Mouse (Mus musculus): ENCODE results near the gene Sag. TPM values are rescaled to one million over a fixed set of nuclear protein-coding genes. Genes with fewer than 3 reads are reported as not detected.

Sag gene
- 0.59 and 1.4 TPM in 2 replicates for polyA plus RNA-seq (2012; ENCODE audit: insufficient read depth, insufficient read length, missing spikeins)

DNA sequence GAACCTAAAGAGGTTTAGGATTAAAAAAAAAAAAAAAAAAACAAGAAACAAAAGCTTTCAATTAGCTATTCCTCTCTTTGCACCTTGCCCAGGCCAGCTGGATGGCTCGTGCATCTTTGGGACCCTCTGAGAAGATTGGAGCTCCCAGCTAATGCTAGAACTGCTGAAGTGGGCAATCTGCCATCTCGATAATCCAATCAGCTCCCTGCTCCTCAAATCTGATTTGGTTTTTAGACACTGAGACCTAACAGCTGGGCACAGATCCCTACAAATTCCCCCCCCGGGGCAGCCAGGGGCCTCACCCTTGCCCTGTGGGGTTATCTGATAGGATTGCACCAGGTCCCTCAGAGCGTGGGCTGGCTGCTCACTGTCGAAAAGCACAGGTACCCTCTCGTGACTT lies at the start of gene Sag:
Gene Sag (plus strand): TSS at position 105 of the 400 bp plus-strand sequence.
- Histone ChIP-seq H3K4me1 (ENCODE audit: control insufficient read depth, insufficient read depth, insufficient read length, low read length) (no peaks in the 10 kb centered on the region), H3K4me3 (ENCODE audit: insufficient read depth, low read depth, low read length) (no peak within 1 kb of the TSS), H3K27ac (replicated peaks; ENCODE audit: low read depth, low read length) (no peak within 1 kb of the TSS)

GRCm38 (mm10) chr1:87755641-87756470 lies 47.6 kb upstream of the Sag start, which contains the start of gene Atg16l1:
TSS of gene Atg16l1 (plus strand) at chr1:87755870.
- H3K27ac ChIP-seq (replicated peaks; ENCODE audit: low read depth, low read length) = peak within 1 kb of the TSS; percentile 73
- peaks cover 9% of the 10 kb centered on the region; the same call in 1 of the 2 replicates for H3K4me1 ChIP-seq (ENCODE audit: control insufficient read depth, insufficient read depth, insufficient read length, low read length)
- H3K4me3 ChIP-seq (ENCODE audit: insufficient read depth, low read depth, low read length) = peak within 1 kb of the TSS; percentile 94

GRCm38 (mm10) chr1:87763821-87764220 lies 39.7 kb upstream of the Sag start:
- Histone ChIP-seq H3K27ac (replicated peaks; ENCODE audit: low read depth, low read length) (no peak overlapping the region), H3K4me1 (ENCODE audit: control insufficient read depth, insufficient read depth, insufficient read length, low read length) (no peaks in the 10 kb centered on the region), H3K4me3 (ENCODE audit: insufficient read depth, low read depth, low read length) (no peak overlapping the region)

GRCm38 (mm10) chr1:87765741-87766140 lies 37.7 kb upstream of the Sag start:
- H3K27ac ChIP-seq (replicated peaks; ENCODE audit: low read depth, low read length) = no peak overlapping the region
- no peak overlapping the region for H3K4me3 ChIP-seq (ENCODE audit: insufficient read depth, low read depth, low read length)
- no peaks in the 10 kb centered on the region for H3K4me1 ChIP-seq (ENCODE audit: control insufficient read depth, insufficient read depth, insufficient read length, low read length)

- H3K27ac ChIP-seq (replicated peaks; ENCODE audit: low read depth, low read length) = no peak overlapping the region
- no peak overlapping the region for H3K4me3 ChIP-seq (ENCODE audit: insufficient read depth, low read depth, low read length)
- no peaks in the 10 kb centered on the region for H3K4me1 ChIP-seq (ENCODE audit: control insufficient read depth, insufficient read depth, insufficient read length, low read length)
These were observed 37.2 kb upstream of the Sag start for GRCm38 (mm10) chr1:87766233-87766632.

DNA sequence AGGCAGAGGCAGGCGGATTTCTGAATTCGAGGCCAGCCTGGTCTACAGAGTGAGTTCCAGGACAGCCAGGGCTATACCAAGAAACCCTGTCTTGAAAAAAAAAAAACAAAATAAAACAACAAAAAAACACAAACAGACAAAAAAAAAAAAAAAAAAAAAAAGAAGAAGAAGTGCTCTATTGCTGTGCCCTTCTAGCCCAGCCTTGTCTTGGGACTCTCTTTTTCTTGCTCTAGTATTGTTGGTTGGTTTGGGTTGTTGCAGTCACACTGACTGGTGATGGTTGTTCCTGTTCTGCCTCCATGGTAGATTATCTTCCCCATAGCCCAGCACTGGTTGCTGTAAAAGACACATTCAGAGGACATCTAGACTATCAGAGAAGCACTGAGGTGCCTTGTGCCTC lies 34.2 kb upstream of the Sag start:
- Histone ChIP-seq H3K27ac (replicated peaks; ENCODE audit: low read depth, low read length) (no peak overlapping the region), H3K4me3 (ENCODE audit: insufficient read depth, low read depth, low read length) (no peak overlapping the region), H3K4me1 (ENCODE audit: control insufficient read depth, insufficient read depth, insufficient read length, low read length) (no peaks in the 10 kb centered on the region)

GRCm38 (mm10) chr1:87770486-87770885 lies 33.0 kb upstream of the Sag start:
- Histone ChIP-seq H3K4me3 (ENCODE audit: insufficient read depth, low read depth, low read length) (no peak overlapping the region), H3K4me1 (ENCODE audit: control insufficient read depth, insufficient read depth, insufficient read length, low read length) (no peaks in the 10 kb centered on the region), H3K27ac (replicated peaks; ENCODE audit: low read depth, low read length) (no peak overlapping the region)

DNA sequence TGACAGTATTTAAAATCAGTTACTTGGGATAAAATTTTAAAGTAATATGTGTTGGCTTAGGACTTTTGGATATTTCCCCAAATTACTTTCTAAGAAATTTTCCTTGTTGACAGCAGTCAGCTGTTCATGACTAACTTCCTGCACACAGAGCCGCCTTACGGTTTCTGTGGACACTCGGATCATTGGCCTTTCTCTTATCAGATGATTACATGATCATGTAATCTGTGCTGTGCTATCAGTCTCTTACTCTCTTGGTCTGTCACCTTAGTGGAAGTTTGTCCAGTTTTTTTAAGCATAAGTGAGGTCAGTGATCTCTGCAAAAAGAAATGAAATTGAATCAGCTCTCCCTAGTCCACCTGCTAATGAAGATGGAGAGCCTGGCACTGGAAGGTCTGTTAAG lies 31.8 kb upstream of the Sag start:
- no peak overlapping the region for H3K27ac ChIP-seq (replicated peaks; ENCODE audit: low read depth, low read length)
- no peak overlapping the region for H3K4me3 ChIP-seq (ENCODE audit: insufficient read depth, low read depth, low read length)
- H3K4me1 ChIP-seq (ENCODE audit: control insufficient read depth, insufficient read depth, insufficient read length, low read length) = no peaks in the 10 kb centered on the region

- Histone ChIP-seq H3K4me3 (ENCODE audit: insufficient read depth, low read depth, low read length) (no peak overlapping the region), H3K27ac (replicated peaks; ENCODE audit: low read depth, low read length) (no peak overlapping the region), H3K4me1 (ENCODE audit: control insufficient read depth, insufficient read depth, insufficient read length, low read length) (no peaks in the 10 kb centered on the region)
These were observed 30.1 kb upstream of the Sag start for GRCm38 (mm10) chr1:87773336-87773735.

DNA sequence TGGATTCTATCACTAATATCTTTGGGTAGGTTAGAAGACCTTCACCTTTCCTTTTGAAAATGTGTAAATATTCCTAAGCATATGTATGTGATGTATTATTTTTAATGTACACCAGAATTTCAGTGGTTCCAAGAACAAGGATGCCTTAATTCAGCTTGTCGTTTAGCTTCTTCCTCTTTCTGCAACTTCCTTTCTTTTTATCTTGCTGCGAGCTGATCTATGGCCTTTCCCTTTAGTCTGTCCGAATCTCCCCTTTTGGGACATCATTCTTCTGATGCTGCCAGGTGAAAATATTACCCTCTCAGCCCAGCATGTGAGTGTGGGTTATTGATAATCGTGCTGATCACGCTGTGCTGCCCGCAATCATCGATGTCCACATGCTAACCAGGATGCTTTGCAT lies 28.6 kb upstream of the Sag start:
- Histone ChIP-seq H3K27ac (replicated peaks; ENCODE audit: low read depth, low read length) (no peak overlapping the region), H3K4me1 (ENCODE audit: control insufficient read depth, insufficient read depth, insufficient read length, low read length) (no peaks in the 10 kb centered on the region)

DNA sequence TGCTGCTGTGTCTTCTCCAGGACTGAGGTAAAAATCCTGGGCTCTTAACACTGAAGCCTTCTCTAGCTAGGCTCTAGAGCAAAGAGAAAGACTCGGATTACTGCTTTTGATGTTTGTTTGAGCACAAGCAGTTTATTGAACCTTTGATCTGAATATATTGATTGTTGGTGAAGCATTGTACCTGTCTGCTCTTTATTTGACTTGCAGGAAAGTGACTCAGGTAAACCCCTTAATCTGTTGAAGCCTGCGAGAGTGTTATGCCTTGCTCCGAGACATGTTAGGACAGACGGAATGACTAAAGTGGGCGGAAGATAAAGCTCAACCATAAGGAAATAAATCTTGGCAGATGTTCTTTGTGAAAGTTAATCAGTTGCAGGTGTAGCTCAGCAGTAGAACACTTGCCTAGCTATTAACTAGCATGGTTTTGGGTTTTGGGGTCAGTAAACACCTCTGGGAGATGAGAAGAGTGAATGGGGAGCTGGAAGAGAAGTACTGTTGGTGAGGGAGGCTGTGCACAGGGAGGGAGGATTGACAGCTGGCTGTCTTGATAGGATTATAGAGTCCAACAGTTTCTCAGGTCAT lies 24.2 kb upstream of the Sag start:
- Histone ChIP-seq H3K27ac (replicated peaks; ENCODE audit: low read depth, low read length) (no peak overlapping the region), H3K4me3 (ENCODE audit: insufficient read depth, low read depth, low read length) (no peak overlapping the region), H3K4me1 (ENCODE audit: control insufficient read depth, insufficient read depth, insufficient read length, low read length) (no peaks in the 10 kb centered on the region)

More for the DNA sequence above, 28.6 kb upstream of the Sag start:
- no peak overlapping the region for H3K4me3 ChIP-seq (ENCODE audit: insufficient read depth, low read depth, low read length)

- H3K4me3 ChIP-seq (ENCODE audit: insufficient read depth, low read depth, low read length) = no peak overlapping the region
- peaks cover 8% of the 10 kb centered on the region; the same call in 1 of the 2 replicates for H3K4me1 ChIP-seq (ENCODE audit: control insufficient read depth, insufficient read depth, insufficient read length, low read length)
- peak overlapping the region; percentile 52 for H3K27ac ChIP-seq (replicated peaks; ENCODE audit: low read depth, low read length)
These were observed 17.8 kb upstream of the Sag start for GRCm38 (mm10) chr1:87785703-87786102.

- Histone ChIP-seq H3K4me3 (ENCODE audit: insufficient read depth, low read depth, low read length) (no peak overlapping the region), H3K27ac (replicated peaks; ENCODE audit: low read depth, low read length) (peak overlapping the region; percentile 52), H3K4me1 (ENCODE audit: control insufficient read depth, insufficient read depth, insufficient read length, low read length) (peaks cover 8% of the 10 kb centered on the region; the same call in 1 of the 2 replicates)
These were observed 17.2 kb upstream of the Sag start for GRCm38 (mm10) chr1:87786251-87786650.

DNA sequence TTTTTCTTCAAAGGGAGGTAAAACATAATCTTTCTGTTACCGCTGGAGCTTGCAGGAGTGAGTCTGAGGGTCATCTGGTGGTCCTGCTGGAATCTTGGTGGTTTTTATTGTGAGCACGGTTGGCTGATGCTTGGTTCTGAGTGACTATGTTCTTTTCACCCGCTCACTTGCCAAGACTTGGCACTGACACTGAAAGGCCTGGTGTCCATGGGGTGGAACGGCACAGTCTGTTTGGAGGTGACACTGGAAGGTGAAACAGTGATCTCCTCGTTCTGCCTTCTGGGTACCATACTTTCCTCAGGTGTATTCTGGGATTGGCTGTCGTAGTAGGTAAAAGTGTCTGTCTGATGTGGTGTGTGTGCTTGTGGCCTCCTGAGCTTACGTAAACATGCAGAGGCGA lies 13.8 kb upstream of the Sag start:
- Histone ChIP-seq H3K4me3 (ENCODE audit: insufficient read depth, low read depth, low read length) (no peak overlapping the region), H3K4me1 (ENCODE audit: control insufficient read depth, insufficient read depth, insufficient read length, low read length) (peaks cover 8% of the 10 kb centered on the region; the same call in 1 of the 2 replicates), H3K27ac (replicated peaks; ENCODE audit: low read depth, low read length) (peak overlapping the region; percentile 85)

- peak overlapping the region; percentile 30; the same call in 1 of the 2 replicates for H3K27ac ChIP-seq (replicated peaks; ENCODE audit: low read depth, low read length)
- H3K4me1 ChIP-seq (ENCODE audit: control insufficient read depth, insufficient read depth, insufficient read length, low read length) = peaks cover 5% of the 10 kb centered on the region; the same call in 1 of the 2 replicates
These were observed 10.9 kb upstream of the Sag start for GRCm38 (mm10) chr1:87792438-87793137.

More at GRCm38 (mm10) chr1:87792438-87793137, 10.9 kb upstream of the Sag start:
- H3K4me3 ChIP-seq (ENCODE audit: insufficient read depth, low read depth, low read length) = no peak overlapping the region
